Mouse (Mus musculus): ENCODE data around the gene Atp7a.

DNA sequence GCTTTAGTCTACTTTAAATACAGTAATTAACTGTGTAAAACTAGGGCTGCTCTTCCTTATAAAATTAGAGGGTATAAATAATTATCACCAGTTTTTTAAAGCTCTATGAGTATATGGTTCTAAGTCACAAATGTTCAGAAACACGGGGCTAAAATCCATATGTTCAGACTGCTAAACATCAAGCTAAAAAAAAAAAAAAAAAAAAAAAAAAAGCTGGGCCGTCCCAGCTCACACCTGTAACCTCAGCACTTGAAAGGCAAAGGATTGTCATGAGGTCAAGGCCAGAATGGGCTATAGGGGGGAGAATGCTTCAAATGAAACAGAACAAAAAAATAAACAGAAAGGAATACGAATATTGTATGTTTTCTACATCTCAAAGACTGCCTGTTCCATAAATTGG, 16.3 kb upstream of the Atp7a start:
- no peak for TF ChIP-seq CTCF (IDR thresholded peaks at IDR 0.05; ENCODE audit: extremely low read depth, insufficient read length, insufficient replicate concordance, low read depth, low read length)
- no peak for TF ChIP-seq POLR2A (IDR thresholded peaks at IDR 0.05; ENCODE audit: low read depth, low read length)
